Mouse (Mus musculus): Measurements from ENCODE around the gene Klf15.

The Klf15 gene

GRCm38 (mm10) chr6:90490976-90491375 lies 28.6 kb downstream of the Klf15 start:
- in situ Hi-C loops (cut with MboI; ENCODE audit: low sequenced_read_pairs): no loop called here

GRCm38 (mm10) chr6:90491956-90492744 lies 29.8 kb downstream of the Klf15 start:
- in situ Hi-C loops (cut with MboI; ENCODE audit: low sequenced_read_pairs): no loop called here

GRCm38 (mm10) chr6:90494155-90494554 lies 31.8 kb downstream of the Klf15 start:
- in situ Hi-C loops (cut with MboI; ENCODE audit: low sequenced_read_pairs): no loop called here

GRCm38 (mm10) chr6:90494566-90494965 lies 32.2 kb downstream of the Klf15 start:
- in situ Hi-C loops (cut with MboI; ENCODE audit: low sequenced_read_pairs): no loop called here

GRCm38 (mm10) chr6:90495282-90495912 lies 33.0 kb downstream of the Klf15 start:
- in situ Hi-C loops (cut with MboI; ENCODE audit: low sequenced_read_pairs): no loop called here

- in situ Hi-C loops (cut with MboI; ENCODE audit: low sequenced_read_pairs): no loop called here
Observed at GRCm38 (mm10) chr6:90496217-90496616, 33.8 kb downstream of the Klf15 start.

- in situ Hi-C loops (cut with MboI; ENCODE audit: low sequenced_read_pairs): no loop called here
Observed at GRCm38 (mm10) chr6:90499509-90499908, 37.1 kb downstream of the Klf15 start.

- in situ Hi-C loops (cut with MboI; ENCODE audit: low sequenced_read_pairs): no loop called here
Observed at GRCm38 (mm10) chr6:90501222-90501940, 39.0 kb downstream of the Klf15 start.

GRCm38 (mm10) chr6:90505906-90506305 lies 43.5 kb downstream of the Klf15 start:
- in situ Hi-C loops (cut with MboI; ENCODE audit: low sequenced_read_pairs): no loop called here

- in situ Hi-C loops (cut with MboI; ENCODE audit: low sequenced_read_pairs): no loop called here
Observed at GRCm38 (mm10) chr6:90506673-90507311, 44.4 kb downstream of the Klf15 start.

GRCm38 (mm10) chr6:90507443-90507842 lies 45.1 kb downstream of the Klf15 start:
- in situ Hi-C loops (cut with MboI; ENCODE audit: low sequenced_read_pairs): no loop called here

GRCm38 (mm10) chr6:90508197-90508624 lies 45.8 kb downstream of the Klf15 start:
- in situ Hi-C loops (cut with MboI; ENCODE audit: low sequenced_read_pairs): no loop called here

- in situ Hi-C loops (cut with MboI; ENCODE audit: low sequenced_read_pairs): no loop called here
Observed at GRCm38 (mm10) chr6:90509085-90509484, 46.7 kb downstream of the Klf15 start.

- in situ Hi-C loops (cut with MboI; ENCODE audit: low sequenced_read_pairs): no loop called here
Observed at GRCm38 (mm10) chr6:90512416-90512815, 50.0 kb downstream of the Klf15 start.

GRCm38 (mm10) chr6:90513074-90513856 lies 50.9 kb downstream of the Klf15 start:
- in situ Hi-C loops (cut with MboI; ENCODE audit: low sequenced_read_pairs): no loop called here

GRCm38 (mm10) chr6:90514369-90514768 lies 52.0 kb downstream of the Klf15 start:
- in situ Hi-C loops (cut with MboI; ENCODE audit: low sequenced_read_pairs): no loop called here

GRCm38 (mm10) chr6:90514883-90515405 lies 52.6 kb downstream of the Klf15 start:
- in situ Hi-C loops (cut with MboI; ENCODE audit: low sequenced_read_pairs): no loop called here

- in situ Hi-C loops (cut with MboI; ENCODE audit: low sequenced_read_pairs): no loop called here
Observed at GRCm38 (mm10) chr6:90518892-90519291, 56.5 kb downstream of the Klf15 start.

GRCm38 (mm10) chr6:90519375-90519774 lies 57.0 kb downstream of the Klf15 start:
- in situ Hi-C loops (cut with MboI; ENCODE audit: low sequenced_read_pairs): no loop called here

Measured in CH12F3 (cell line).